Mouse (Mus musculus): ENCODE results near the gene Efcab6. TPM values are rescaled to one million over a fixed set of nuclear protein-coding genes. Genes with fewer than 3 reads are reported as not detected.
"Not testable (repeated sequence)": the region's sequence is repeated elsewhere in the genome, so short reads cannot be mapped to it uniquely, and the experiment has no call there.

Efcab6 gene
- total and polyA plus RNA-seq, 3 experiments = not detected

DNA sequence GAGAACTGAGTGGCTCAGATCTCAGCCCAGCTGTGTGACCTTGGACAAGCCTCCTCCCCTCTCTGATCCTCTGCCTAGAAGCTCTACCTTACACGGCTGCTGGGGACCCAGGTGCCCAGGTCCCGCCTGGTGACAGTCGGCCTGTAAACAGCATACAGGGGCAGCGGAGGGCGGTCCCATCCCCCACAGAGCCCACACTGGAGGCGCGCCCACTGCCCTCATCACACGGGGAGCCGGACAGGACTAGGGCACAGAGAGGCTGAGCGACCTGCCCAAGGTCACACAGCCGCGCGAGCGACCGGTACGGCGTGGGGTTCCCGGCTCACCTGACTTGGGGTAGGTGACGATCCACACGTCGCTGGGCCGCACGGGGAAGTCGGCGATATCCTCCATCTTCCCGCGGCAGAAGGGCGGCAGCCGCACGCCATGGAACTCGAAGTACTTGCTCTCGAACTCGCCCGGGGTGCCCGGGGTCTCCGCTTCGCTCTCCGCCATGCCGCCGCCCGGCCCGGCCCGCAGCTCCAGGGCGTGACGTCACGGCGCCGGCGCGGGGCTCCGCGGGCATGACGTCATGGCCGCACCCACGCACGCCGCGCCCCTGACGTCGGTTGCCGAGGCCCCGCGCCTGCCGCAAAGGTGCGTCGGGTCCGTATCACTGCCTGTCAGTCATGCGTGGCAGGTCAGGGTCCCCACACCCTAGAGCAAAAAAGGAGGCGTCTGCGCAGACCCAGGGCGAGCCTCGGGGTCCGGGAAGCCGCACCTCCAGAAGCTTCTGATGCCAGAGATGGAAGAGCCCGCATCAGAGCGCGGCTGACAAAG, 40.1 kb upstream of the Efcab6 start, which contains the start of gene Sult4a1:
Sult4a1 (minus strand) TSS at position 650 of the 819 bp plus-strand sequence.
- Histone ChIP-seq H3K27ac (ENCODE audit: control insufficient read depth, low read depth, low read length) (no peak within 1 kb of the TSS), H3K27me3 (ENCODE audit: control insufficient read depth in 1 of 2, insufficient read depth in 2 of 2, low read length in 2 of 2) (no peaks in the 10 kb centered on the region), H3K79me2 (ENCODE audit: control insufficient read depth, insufficient read depth, low read length, poor library complexity) (no peaks in the 10 kb centered on the region), H3K4me1 (ENCODE audit: control insufficient read depth in 1 of 2, insufficient read depth in 2 of 2, low read length in 2 of 2) (no peaks in the 10 kb centered on the region), H3K9me3 (replicated peaks; ENCODE audit: insufficient read depth, low read length) (no peaks in the 10 kb centered on the region), H3K36me3 (ENCODE audit: control insufficient read depth in 1 of 2, insufficient read depth in 2 of 2, low read length in 2 of 2) (no peaks in the 10 kb centered on the region), H3K4me3 (ENCODE audit: control insufficient read depth in 1 of 2, insufficient read depth in 1 of 2, low read depth in 2 of 2, low read length in 2 of 2) (no peak within 1 kb of the TSS), H3K9ac (ENCODE audit: control insufficient read depth, low read depth, low read length, poor library complexity, severe bottlenecking) (no peak within 1 kb of the TSS)
- TF ChIP-seq USF1 (IDR thresholded peaks at IDR 0.05; ENCODE audit: low read depth, low read length) (no peak), MAZ (IDR thresholded peaks at IDR 0.05; ENCODE audit: low read depth, low read length) (no peak), BHLHE40 (IDR thresholded peaks at IDR 0.05; ENCODE audit: borderline replicate concordance, low read depth, low read length) (no peak), ELF1 (IDR thresholded peaks at IDR 0.05; ENCODE audit: low read depth, low read length) (no peak), SIN3A (IDR thresholded peaks at IDR 0.05; ENCODE audit: low read length) (no peak), POLR2A (IDR thresholded peaks at IDR 0.05; ENCODE audit: control insufficient read depth in 1 of 2, insufficient read depth in 1 of 2, low read depth in 1 of 2, low read length in 2 of 2, poor library complexity in 1 of 2) (no peak)
- no peak for DNase-seq (ENCODE audit: low read depth, low spot score)

DNA sequence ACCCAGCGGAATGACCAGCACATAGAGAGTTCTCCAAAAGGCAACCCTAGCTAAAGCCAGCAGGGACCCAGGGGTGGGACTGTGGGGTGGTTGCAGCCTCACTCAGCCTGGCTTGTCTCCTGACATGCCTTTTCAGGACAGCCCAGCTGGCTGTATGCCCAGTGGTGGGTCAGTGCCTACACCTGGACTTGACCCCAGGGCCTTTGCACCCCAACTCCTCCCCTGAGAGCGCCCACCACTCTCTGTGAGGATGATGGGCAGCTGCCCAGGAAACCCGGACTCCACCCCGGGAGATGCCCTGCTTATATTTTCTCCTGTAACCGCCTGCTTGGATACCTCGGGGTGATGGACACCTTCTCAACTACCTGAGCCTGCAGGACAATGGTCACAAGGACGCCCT, 39.4 kb upstream of the Efcab6 start:
- Histone ChIP-seq H3K27me3 (ENCODE audit: control insufficient read depth in 1 of 2, insufficient read depth in 2 of 2, low read length in 2 of 2) (no peaks in the 10 kb centered on the region), H3K9me3 (replicated peaks; ENCODE audit: insufficient read depth, low read length) (no peaks in the 10 kb centered on the region), H3K4me3 (ENCODE audit: control insufficient read depth in 1 of 2, insufficient read depth in 1 of 2, low read depth in 2 of 2, low read length in 2 of 2) (no peak overlapping the region), H3K36me3 (ENCODE audit: control insufficient read depth in 1 of 2, insufficient read depth in 2 of 2, low read length in 2 of 2) (no peaks in the 10 kb centered on the region), H3K79me2 (ENCODE audit: control insufficient read depth, insufficient read depth, low read length, poor library complexity) (no peaks in the 10 kb centered on the region), H3K4me1 (ENCODE audit: control insufficient read depth in 1 of 2, insufficient read depth in 2 of 2, low read length in 2 of 2) (no peaks in the 10 kb centered on the region), H3K27ac (ENCODE audit: control insufficient read depth, low read depth, low read length) (no peak overlapping the region), H3K9ac (ENCODE audit: control insufficient read depth, low read depth, low read length, poor library complexity, severe bottlenecking) (no peak overlapping the region)
- DNase-seq (ENCODE audit: low read depth, low spot score) = no peak
- TF ChIP-seq GATA1 (IDR thresholded peaks at IDR 0.05; ENCODE audit: low read depth, low read length) (no peak), JUND (IDR thresholded peaks at IDR 0.05; ENCODE audit: low read depth, low read length) (no peak), CTCF (IDR thresholded peaks at IDR 0.05 in 2 of 3, conservative IDR thresholded peaks at IDR 0.05 in 1 of 3; ENCODE audit: control insufficient read depth in 1 of 3, insufficient read depth in 1 of 3, low read depth in 2 of 3, low read length in 3 of 3, poor library complexity in 1 of 3, severe bottlenecking in 1 of 3) (no peak), ZMIZ1 (IDR thresholded peaks at IDR 0.05; ENCODE audit: low read depth, low read length) (no peak), TCF12 (IDR thresholded peaks at IDR 0.05; ENCODE audit: low read depth, low read length) (no peak), KAT2A (conservative IDR thresholded peaks at IDR 0.05; ENCODE audit: low read depth, low read length) (no peak)

DNA sequence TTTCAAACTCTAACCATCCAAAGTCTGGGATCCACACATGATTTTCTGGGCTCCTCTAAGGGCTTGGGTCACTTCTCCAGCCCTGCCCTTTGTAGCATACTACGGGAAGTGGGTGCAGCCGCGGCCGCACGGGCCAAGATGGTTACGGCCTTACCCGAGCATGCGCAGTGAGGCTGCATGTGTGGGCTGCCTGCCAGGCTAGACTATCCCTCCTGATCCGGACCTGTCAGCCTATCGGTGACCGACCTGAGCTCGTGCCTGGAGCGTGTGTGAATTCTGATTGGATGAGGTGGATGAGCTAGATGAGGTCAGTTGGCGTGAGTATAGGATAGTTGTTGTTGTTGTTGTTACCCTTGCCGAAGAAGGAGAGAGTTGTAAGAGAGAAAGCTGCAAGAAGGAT, 32.4 kb upstream of the Efcab6 start:
- not testable (repeated sequence) for H3K9me3 ChIP-seq (replicated peaks; ENCODE audit: insufficient read depth, low read length); H3K4me3 ChIP-seq (ENCODE audit: control insufficient read depth in 1 of 2, insufficient read depth in 1 of 2, low read depth in 2 of 2, low read length in 2 of 2); H3K9ac ChIP-seq (ENCODE audit: control insufficient read depth, low read depth, low read length, poor library complexity, severe bottlenecking); H3K27me3 ChIP-seq (ENCODE audit: control insufficient read depth in 1 of 2, insufficient read depth in 2 of 2, low read length in 2 of 2); H3K79me2 ChIP-seq (ENCODE audit: control insufficient read depth, insufficient read depth, low read length, poor library complexity); H3K4me1 ChIP-seq (ENCODE audit: control insufficient read depth in 1 of 2, insufficient read depth in 2 of 2, low read length in 2 of 2); H3K27ac ChIP-seq (ENCODE audit: control insufficient read depth, low read depth, low read length); H3K36me3 ChIP-seq (ENCODE audit: control insufficient read depth in 1 of 2, insufficient read depth in 2 of 2, low read length in 2 of 2); DNase-seq (ENCODE audit: low read depth, low spot score)
